Mouse (Mus musculus) forebrain, embryonic 15.5 days (tissue): ENCODE measurements around the gene Snx29. TPM values are rescaled to one million over a fixed set of nuclear protein-coding genes. Genes with fewer than 3 reads are reported as not detected.

Source experiments
- ATAC-seq: fragments of 200-750 bp; cut with Nextera tagmentation; replicated peaks from 2 replicates; pipeline ENCODE4 v1.8.0; 2017; ENCODE audit warnings: mild to moderate bottlenecking, moderate TSS enrichment, moderate library complexity
- H3K27ac ChIP-seq: fragments of 300-500 bp; sonication (generic); replicated peaks from 2 replicates; pipeline ENCODE4 v1.5.1; 2015; ENCODE audit warnings: mild to moderate bottlenecking, inconsistent platforms
- H3K27me3 ChIP-seq: fragments of 300-500 bp; sonication (generic); 2 replicates; pipeline ENCODE4 v1.6.1; 2015; ENCODE audit warnings: inconsistent platforms
- H3K36me3 ChIP-seq: fragments of 300-500 bp; sonication (generic); 2 replicates; pipeline ENCODE4 v1.6.1; 2015; ENCODE audit warnings: mild to moderate bottlenecking, inconsistent platforms
- H3K4me1 ChIP-seq: fragments of 300-500 bp; sonication (generic); 2 replicates; pipeline ENCODE4 v1.6.1; 2015; ENCODE audit warnings: inconsistent platforms
- H3K4me2 ChIP-seq: fragments of 300-500 bp; sonication (generic); replicated peaks from 2 replicates; pipeline ENCODE4 v1.6.1; 2015; ENCODE audit warnings: mild to moderate bottlenecking, inconsistent platforms
- H3K4me3 ChIP-seq: fragments of 300-500 bp; sonication (generic); 2 replicates; pipeline ENCODE4 v1.5.1; 2015; ENCODE audit warnings: mild to moderate bottlenecking, inconsistent platforms
- H3K9ac ChIP-seq: fragments of 300-500 bp; sonication (generic); replicated peaks from 2 replicates; pipeline ENCODE4 v1.6.1; 2015; ENCODE audit warnings: mild to moderate bottlenecking, inconsistent platforms
- H3K9me3 ChIP-seq: fragments of 300-500 bp; sonication (generic); 2 replicates; pipeline ENCODE4 v1.6.1; 2016; ENCODE audit warnings: inconsistent platforms
- WGBS: fragments of 180-500 bp; shearing (Covaris S2); methylation state at CpG from one replicate; pipeline ENCODE4 v1.1.7; 2015; ENCODE audit warnings: mixed read lengths; 5-methylcytosine and 5-hydroxymethylcytosine counted together
- polyA plus RNA-seq: library from polyadenylated mRNA; unstranded; fragments of >200 nt; fragmentation: Nextera tagmentation; extraction: Ambion mirVana; gene quantifications from 2 replicates; pipeline ENCODE4 v1.2.1, GENCODE M21; 2015

Snx29 gene
- polyA plus RNA-seq, 1 experiment from 2014 or later: 14.1 TPM

GRCm38 (mm10) chr16:11670971-11671310, 348.2 kb downstream of the Snx29 start:
- Histone ChIP-seq H3K27ac (no peak overlapping the region; the same call in 1 of the 2 replicates), H3K4me3 (no peak overlapping the region), H3K4me2 (no peak overlapping the region), H3K36me3 (no peaks in the 10 kb centered on the region), H3K9me3 (no peaks in the 10 kb centered on the region), H3K9ac (no peak overlapping the region), H3K4me1 (no peaks in the 10 kb centered on the region; the same call in 1 of the 2 replicates), H3K27me3 (no peaks in the 10 kb centered on the region)
- 46% methylated on average over 6 of the region's 6 CpGs for WGBS
- 0 out of 2 replicates have a peak, but pooled peaks have one; percentile 34 for ATAC-seq

- Histone ChIP-seq H3K4me3 (no peak overlapping the region), H3K9ac (no peak overlapping the region), H3K27me3 (no peaks in the 10 kb centered on the region), H3K36me3 (no peaks in the 10 kb centered on the region), H3K4me1 (no peaks in the 10 kb centered on the region; the same call in 1 of the 2 replicates), H3K27ac (no peak overlapping the region), H3K4me2 (no peak overlapping the region), H3K9me3 (no peaks in the 10 kb centered on the region)
- 49% methylated on average over 4 of the region's 4 CpGs for WGBS
- 0 out of 2 replicates have a peak, but pooled peaks have one; percentile 38 for ATAC-seq
Measured at GRCm38 (mm10) chr16:11676006-11676405, 353.3 kb downstream of the Snx29 start.

- H3K27ac ChIP-seq: no peak overlapping the region
- ATAC-seq: no peak
- no peaks in the 10 kb centered on the region for H3K36me3 ChIP-seq
- H3K4me1 ChIP-seq: no peaks in the 10 kb centered on the region
- no peak overlapping the region for H3K4me2 ChIP-seq
- no peak overlapping the region for H3K4me3 ChIP-seq
- H3K9me3 ChIP-seq: no peaks in the 10 kb centered on the region
- no peak overlapping the region for H3K9ac ChIP-seq
- no peaks in the 10 kb centered on the region for H3K27me3 ChIP-seq
- WGBS: 91% methylated on average over 9 of the region's 9 CpGs
Measured at GRCm38 (mm10) chr16:11685264-11685663, 362.6 kb downstream of the Snx29 start.

GRCm38 (mm10) chr16:11685735-11686340, 363.1 kb downstream of the Snx29 start:
- H3K36me3 ChIP-seq: no peaks in the 10 kb centered on the region
- no peak overlapping the region for H3K27ac ChIP-seq
- H3K9me3 ChIP-seq: no peaks in the 10 kb centered on the region
- WGBS: 80% methylated on average over 3 of the region's 3 CpGs
- no peaks in the 10 kb centered on the region for H3K4me1 ChIP-seq
- no peaks in the 10 kb centered on the region for H3K27me3 ChIP-seq
- H3K4me3 ChIP-seq: no peak overlapping the region
- H3K4me2 ChIP-seq: no peak overlapping the region
- no peak for ATAC-seq
- no peak overlapping the region for H3K9ac ChIP-seq

GRCm38 (mm10) chr16:11687836-11688235, 365.1 kb downstream of the Snx29 start:
- Histone ChIP-seq H3K9me3 (no peaks in the 10 kb centered on the region), H3K27ac (no peak overlapping the region), H3K4me1 (no peaks in the 10 kb centered on the region), H3K4me2 (no peak overlapping the region), H3K27me3 (no peaks in the 10 kb centered on the region), H3K4me3 (no peak overlapping the region), H3K36me3 (no peaks in the 10 kb centered on the region), H3K9ac (no peak overlapping the region)
- ATAC-seq: no peak

GRCm38 (mm10) chr16:11688281-11689005, 365.7 kb downstream of the Snx29 start:
- no peak overlapping the region for H3K27ac ChIP-seq

GRCm38 (mm10) chr16:11690097-11690496, 367.4 kb downstream of the Snx29 start:
- no peak for ATAC-seq
- H3K9ac ChIP-seq: no peak overlapping the region
- no peaks in the 10 kb centered on the region for H3K36me3 ChIP-seq
- H3K9me3 ChIP-seq: no peaks in the 10 kb centered on the region
- no peaks in the 10 kb centered on the region for H3K27me3 ChIP-seq
- H3K4me2 ChIP-seq: no peak overlapping the region
- WGBS: 85% methylated on average over 8 of the region's 8 CpGs
- H3K4me3 ChIP-seq: no peak overlapping the region
- H3K27ac ChIP-seq: no peak overlapping the region
- H3K4me1 ChIP-seq: no peaks in the 10 kb centered on the region

More at GRCm38 (mm10) chr16:11688281-11689005, 365.7 kb downstream of the Snx29 start:
- H3K9ac ChIP-seq: no peak overlapping the region
- no peak overlapping the region for H3K4me2 ChIP-seq
- ATAC-seq: no peak
- H3K9me3 ChIP-seq: no peaks in the 10 kb centered on the region
- WGBS: 76% methylated on average over 4 of the region's 4 CpGs
- H3K4me3 ChIP-seq: no peak overlapping the region
- H3K27me3 ChIP-seq: no peaks in the 10 kb centered on the region
- H3K36me3 ChIP-seq: no peaks in the 10 kb centered on the region
- no peaks in the 10 kb centered on the region for H3K4me1 ChIP-seq

GRCm38 (mm10) chr16:11690756-11691155, 368.0 kb downstream of the Snx29 start:
- H3K4me2 ChIP-seq: no peak overlapping the region
- no peak for ATAC-seq
- WGBS: 73% methylated on average over 4 of the region's 4 CpGs

GRCm38 (mm10) chr16:11691487-11692200, 368.9 kb downstream of the Snx29 start:
- ATAC-seq: no peak

More at GRCm38 (mm10) chr16:11690756-11691155, 368.0 kb downstream of the Snx29 start:
- no peaks in the 10 kb centered on the region for H3K27me3 ChIP-seq
- no peak overlapping the region for H3K9ac ChIP-seq
- no peaks in the 10 kb centered on the region for H3K4me1 ChIP-seq
- H3K27ac ChIP-seq: no peak overlapping the region
- H3K9me3 ChIP-seq: no peaks in the 10 kb centered on the region
- no peaks in the 10 kb centered on the region for H3K36me3 ChIP-seq
- no peak overlapping the region for H3K4me3 ChIP-seq

GRCm38 (mm10) chr16:11692744-11693143, 370.0 kb downstream of the Snx29 start:
- 76% methylated on average over 5 of the region's 5 CpGs for WGBS
- no peak overlapping the region for H3K9ac ChIP-seq
- ATAC-seq: no peak
- no peaks in the 10 kb centered on the region for H3K36me3 ChIP-seq
- H3K27me3 ChIP-seq: no peaks in the 10 kb centered on the region
- H3K27ac ChIP-seq: no peak overlapping the region
- no peaks in the 10 kb centered on the region for H3K4me1 ChIP-seq
- H3K4me3 ChIP-seq: no peak overlapping the region
- no peaks in the 10 kb centered on the region for H3K9me3 ChIP-seq
- no peak overlapping the region for H3K4me2 ChIP-seq

More at GRCm38 (mm10) chr16:11691487-11692200, 368.9 kb downstream of the Snx29 start:
- Histone ChIP-seq H3K4me2 (no peak overlapping the region), H3K4me3 (no peak overlapping the region), H3K27ac (no peak overlapping the region), H3K4me1 (no peaks in the 10 kb centered on the region), H3K27me3 (no peaks in the 10 kb centered on the region), H3K9me3 (no peaks in the 10 kb centered on the region), H3K36me3 (no peaks in the 10 kb centered on the region), H3K9ac (no peak overlapping the region)
- WGBS: 71% methylated on average over 9 of the region's 9 CpGs

GRCm38 (mm10) chr16:11694386-11694785, 371.7 kb downstream of the Snx29 start:
- no peak for ATAC-seq
- WGBS: 74% methylated on average over 4 of the region's 4 CpGs
- H3K27ac ChIP-seq: no peak overlapping the region

GRCm38 (mm10) chr16:11696767-11697166, 374.1 kb downstream of the Snx29 start:
- ATAC-seq: no peak
- Histone ChIP-seq H3K9me3 (no peaks in the 10 kb centered on the region), H3K27me3 (no peaks in the 10 kb centered on the region), H3K9ac (no peak overlapping the region), H3K27ac (no peak overlapping the region), H3K36me3 (no peaks in the 10 kb centered on the region), H3K4me1 (no peaks in the 10 kb centered on the region), H3K4me3 (no peak overlapping the region), H3K4me2 (no peak overlapping the region)
- 74% methylated on average over 3 of the region's 3 CpGs for WGBS

More at GRCm38 (mm10) chr16:11694386-11694785, 371.7 kb downstream of the Snx29 start:
- Histone ChIP-seq H3K9me3 (no peaks in the 10 kb centered on the region), H3K4me1 (no peaks in the 10 kb centered on the region), H3K9ac (no peak overlapping the region), H3K36me3 (no peaks in the 10 kb centered on the region), H3K4me2 (no peak overlapping the region), H3K4me3 (no peak overlapping the region), H3K27me3 (no peaks in the 10 kb centered on the region)
